Mouse (Mus musculus) layer of hippocampus, adult 2 months (tissue): ENCODE results near the gene Galnt9. TPM values are rescaled to one million over a fixed set of nuclear protein-coding genes. Genes with fewer than 3 reads are reported as not detected.

Source experiments
- DNase-seq, 2 experiments: peaks; one replicate each; pipeline ENCODE4 v3.0.0; 2022; ENCODE audit warnings: low spot score in 2 of 2
- H3K27ac ChIP-seq: fragments of 200-600 bp; 2 replicates; pipeline ENCODE4 v1.8.1; 2022
- H3K4me3 ChIP-seq: fragments of 200-600 bp; 2 replicates; pipeline ENCODE4 v1.8.1; 2022; ENCODE audit warnings: mild to moderate bottlenecking
- CTCF ChIP-seq: fragments of 200-600 bp; conservative IDR thresholded peaks from 2 replicates; pipeline ENCODE4 v1.8.1; 2022; ENCODE audit warnings: antibody characterized with exemption, mild to moderate bottlenecking, moderate library complexity
- total RNA-seq, 2 experiments: library from RNA; stranded (reverse); gene quantifications; 2 replicates each; pipeline ENCODE4 v1.2.3; 2021

Gene Galnt9
- total RNA-seq, 2 experiments from 2014 or later = 98.3 to 111 TPM

- H3K27ac ChIP-seq = peak overlapping the region; percentile 82
- H3K4me3 ChIP-seq = peak overlapping the region; percentile 72
- TF ChIP-seq CTCF = no peak
- DNase-seq = no peak
These were observed 2.0 kb downstream of the Galnt9 start for GRCm38 (mm10) chr5:110546136-110546535.

- TF ChIP-seq CTCF = no peak
- no peak for DNase-seq
- Histone ChIP-seq H3K27ac (peak overlapping the region; percentile 82; the same call in 1 of the 2 replicates), H3K4me3 (peak overlapping the region; percentile 72)
These were observed 2.7 kb downstream of the Galnt9 start for GRCm38 (mm10) chr5:110546726-110547406.

- Histone ChIP-seq H3K27ac (peak overlapping the region; percentile 82; the same call in 1 of the 2 replicates), H3K4me3 (peak overlapping the region; percentile 4; the same call in 1 of the 2 replicates)
- no peak for DNase-seq
- TF ChIP-seq CTCF = no peak
These were observed 4.3 kb downstream of the Galnt9 start for GRCm38 (mm10) chr5:110548446-110548845.

- TF ChIP-seq CTCF = no peak
- no peak for DNase-seq
- Histone ChIP-seq H3K27ac (no peak overlapping the region), H3K4me3 (no peak overlapping the region)
These were observed 6.0 kb downstream of the Galnt9 start for GRCm38 (mm10) chr5:110550189-110550588.

GRCm38 (mm10) chr5:110550841-110551240 is 6.7 kb downstream of the Galnt9 start:
- H3K4me3 ChIP-seq = no peak overlapping the region
- peak; percentile 54 for TF ChIP-seq CTCF
- H3K27ac ChIP-seq = no peak overlapping the region
- DNase-seq = no peak

- Histone ChIP-seq H3K4me3 (no peak overlapping the region), H3K27ac (no peak overlapping the region)
- TF ChIP-seq CTCF = no peak
- no peak for DNase-seq
These were observed 7.8 kb downstream of the Galnt9 start for GRCm38 (mm10) chr5:110552005-110552404.

- no peak overlapping the region for H3K4me3 ChIP-seq
- no peak for DNase-seq
- H3K27ac ChIP-seq = no peak overlapping the region
- TF ChIP-seq CTCF = no peak
These were observed 9.2 kb downstream of the Galnt9 start for GRCm38 (mm10) chr5:110553315-110553714.

- no peak for TF ChIP-seq CTCF
- H3K27ac ChIP-seq = no peak overlapping the region
These were observed 11.0 kb downstream of the Galnt9 start for GRCm38 (mm10) chr5:110555198-110555597.

GRCm38 (mm10) chr5:110558368-110558767 is 14.2 kb downstream of the Galnt9 start:
- no peak overlapping the region for H3K27ac ChIP-seq
- no peak for DNase-seq
- TF ChIP-seq CTCF = no peak
- no peak overlapping the region for H3K4me3 ChIP-seq

More at GRCm38 (mm10) chr5:110555198-110555597, 11.0 kb downstream of the Galnt9 start:
- no peak for DNase-seq
- H3K4me3 ChIP-seq = no peak overlapping the region

- Histone ChIP-seq H3K4me3 (no peak overlapping the region), H3K27ac (no peak overlapping the region)
- TF ChIP-seq CTCF = no peak
- no peak for DNase-seq
These were observed 15.5 kb downstream of the Galnt9 start for GRCm38 (mm10) chr5:110559679-110560078.

- TF ChIP-seq CTCF = no peak
- peak overlapping the region; percentile 80 for H3K27ac ChIP-seq
- DNase-seq = peak; percentile 72 to 92
- H3K4me3 ChIP-seq = 0 out of 2 replicates have a peak overlapping the region, but pooled peaks have one; percentile 9
These were observed 18.7 kb downstream of the Galnt9 start for GRCm38 (mm10) chr5:110562741-110563326.

GRCm38 (mm10) chr5:110564986-110565644 is 21.0 kb downstream of the Galnt9 start:
- TF ChIP-seq CTCF = no peak
- DNase-seq = peak in 1 of 2 experiments; percentile 39
- Histone ChIP-seq H3K4me3 (no peak overlapping the region), H3K27ac (no peak overlapping the region)

- H3K27ac ChIP-seq = no peak overlapping the region
- no peak overlapping the region for H3K4me3 ChIP-seq
- DNase-seq = no peak
- TF ChIP-seq CTCF = no peak
These were observed 23.4 kb downstream of the Galnt9 start for GRCm38 (mm10) chr5:110567547-110567946.

- H3K4me3 ChIP-seq = no peak overlapping the region
- no peak for TF ChIP-seq CTCF
- no peak for DNase-seq
- H3K27ac ChIP-seq = no peak overlapping the region
These were observed 30.7 kb downstream of the Galnt9 start for GRCm38 (mm10) chr5:110574888-110575287.
